Mouse (Mus musculus) central nervous system, embryonic 11.5 days (tissue): Measurements from ENCODE around the gene Mrpl39. TPM values are rescaled to one million over a fixed set of nuclear protein-coding genes. Genes with fewer than 3 reads are reported as not detected.

Experiments
- polyA plus RNA-seq: library from polyadenylated mRNA; depleted of rRNA; stranded (reverse); fragments of >200 nt; gene quantifications from 2 replicates; pipeline ENCODE4 v1.2.3, GENCODE M21; 2012; rRNA removed

Mrpl39 gene
- polyA plus RNA-seq = 48.8 and 54.2 TPM in 2 replicates

GRCm38 (mm10) chr16:84735166-84736105 lies at the start of gene Mrpl39:
Mrpl39 (minus strand) TSS chr16:84735742.

GRCm38 (mm10) chr16:84774003-84774703 lies 38.6 kb upstream of the Mrpl39 start, which contains the start of gene Jam2:
Jam2 (plus strand) TSS chr16:84774123.

Other genes starting within 250 kb of the Mrpl39 start
- gene A730009L09Rik, start 220.6 kb downstream of the Mrpl39 start, polyA plus RNA-seq = not detected in 2 replicates
- gene Jam2, start 38.4 kb upstream of the Mrpl39 start, polyA plus RNA-seq = 30.0 and 35.5 TPM in 2 replicates
- gene Gabpa, start 99.2 kb upstream of the Mrpl39 start, polyA plus RNA-seq = 39.7 and 42.3 TPM in 2 replicates
- 243 and 353 TPM in 2 replicates for gene Atp5j, start 99.9 kb upstream of the Mrpl39 start, polyA plus RNA-seq